Mouse (Mus musculus) limb, embryonic 12.5 days (tissue): ENCODE data around the gene Tmem234. TPM values are rescaled to one million over a fixed set of nuclear protein-coding genes. Genes with fewer than 3 reads are reported as not detected.

Source experiments
- ATAC-seq: fragments of 200-750 bp; cut with Nextera tagmentation; 2 replicates; pipeline ENCODE4 v1.8.0; 2017; ENCODE audit warnings: low read depth, moderate TSS enrichment; ENCODE audit not compliant: insufficient number of reproducible peaks, insufficient read depth, low FRiP score, low TSS enrichment
- H3K27ac ChIP-seq: fragments of 300-500 bp; sonication (generic); 2 replicates; pipeline ENCODE4 v1.5.1; 2016; ENCODE audit warnings: mild to moderate bottlenecking, moderate library complexity
- H3K27me3 ChIP-seq: fragments of 300-500 bp; sonication (generic); 2 replicates; pipeline ENCODE4 v1.6.1; 2016; ENCODE audit warnings: mild to moderate bottlenecking, moderate library complexity
- H3K36me3 ChIP-seq: fragments of 300-500 bp; sonication (generic); 2 replicates; pipeline ENCODE4 v1.6.1; 2016; ENCODE audit warnings: mild to moderate bottlenecking, moderate library complexity
- H3K4me1 ChIP-seq: fragments of 300-500 bp; sonication (generic); replicated peaks from 2 replicates; pipeline ENCODE4 v1.6.1; 2016
- H3K4me2 ChIP-seq: fragments of 300-500 bp; sonication (generic); 2 replicates; pipeline ENCODE4 v1.6.1; 2016; ENCODE audit warnings: mild to moderate bottlenecking, moderate library complexity
- H3K4me3 ChIP-seq: fragments of 300-500 bp; sonication (generic); replicated peaks from 2 replicates; pipeline ENCODE4 v1.5.1; 2016; ENCODE audit warnings: mild to moderate bottlenecking
- H3K9ac ChIP-seq: fragments of 300-500 bp; sonication (generic); replicated peaks from 2 replicates; pipeline ENCODE4 v1.6.1; 2016; ENCODE audit warnings: mild to moderate bottlenecking, moderate library complexity
- H3K9me3 ChIP-seq: fragments of 300-500 bp; sonication (generic); 2 replicates; pipeline ENCODE4 v1.6.1; 2016; ENCODE audit warnings: mild to moderate bottlenecking, moderate library complexity
- WGBS: fragments of 180-500 bp; shearing (Covaris S2); methylation state at CpG from one replicate; pipeline ENCODE4 v1.1.7; 2016; 5-methylcytosine and 5-hydroxymethylcytosine counted together
- polyA plus RNA-seq: library from polyadenylated mRNA; unstranded; fragments of >200 nt; fragmentation: Nextera tagmentation; extraction: Ambion mirVana; gene quantifications from 2 replicates; pipeline ENCODE4 v1.2.1, GENCODE M21; 2016

The Tmem234 gene
- polyA plus RNA-seq, 1 experiment from 2014 or later: 187 TPM

DNA sequence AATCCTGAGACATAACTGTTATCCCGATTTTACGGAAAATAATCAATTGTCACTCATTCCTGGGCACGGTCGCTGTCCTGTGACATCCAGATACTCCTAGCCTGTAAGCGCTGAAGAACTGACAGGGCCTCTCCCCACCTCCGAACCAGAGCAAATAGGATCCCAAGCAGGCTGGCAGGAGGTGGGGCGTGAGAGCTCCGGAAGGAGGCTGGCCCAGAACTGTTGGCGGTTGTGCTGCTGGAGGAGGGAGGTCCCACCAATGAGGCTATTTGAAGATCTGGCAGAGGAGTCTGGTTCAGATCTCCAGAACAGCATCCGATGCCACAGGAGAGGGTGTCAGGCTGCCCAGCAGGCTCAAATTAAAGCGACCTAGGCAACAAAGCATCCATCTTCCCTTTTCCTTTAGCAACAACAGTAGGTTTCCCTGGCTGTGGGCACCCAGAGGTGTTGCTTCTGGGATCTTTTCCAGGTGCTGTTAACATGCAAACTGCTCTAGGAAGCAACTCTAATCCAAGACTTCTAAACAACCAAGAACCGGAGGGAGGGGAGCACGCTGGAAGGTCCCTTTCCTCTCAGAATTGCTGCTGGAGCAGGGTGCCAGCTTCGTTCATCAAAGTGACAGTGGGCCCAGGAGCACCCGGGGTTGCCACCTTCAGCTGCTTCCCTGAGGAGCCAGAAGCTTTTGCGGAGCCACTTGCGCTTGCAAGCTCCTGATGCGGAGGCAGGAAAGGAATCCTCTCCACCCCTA lies 24.0 kb downstream of the Tmem234 start:
- H3K4me2 ChIP-seq: peak overlapping the region; percentile 70
- WGBS: 2% methylated on average over 18 of the region's 18 CpGs
- no peaks in the 10 kb centered on the region for H3K9me3 ChIP-seq
- H3K9ac ChIP-seq: peak overlapping the region; percentile 73
- H3K4me3 ChIP-seq: peak overlapping the region; percentile 63
- H3K36me3 ChIP-seq: peaks cover 46% of the 10 kb centered on the region
- peaks cover 32% of the 10 kb centered on the region for H3K4me1 ChIP-seq
- H3K27ac ChIP-seq: peak overlapping the region; percentile 91
- ATAC-seq: peak; percentile 82
- no peaks in the 10 kb centered on the region for H3K27me3 ChIP-seq

- Histone ChIP-seq H3K9me3 (no peaks in the 10 kb centered on the region), H3K9ac (peak overlapping the region; percentile 73), H3K4me2 (peak overlapping the region; percentile 70), H3K27me3 (no peaks in the 10 kb centered on the region), H3K36me3 (peaks cover 52% of the 10 kb centered on the region), H3K4me1 (peaks cover 32% of the 10 kb centered on the region), H3K4me3 (peak overlapping the region; percentile 63), H3K27ac (peak overlapping the region; percentile 91)
- ATAC-seq: no peak; the same call in 1 of the 2 replicates
- 2% methylated on average over 6 of the region's 6 CpGs for WGBS
These were observed 24.5 kb downstream of the Tmem234 start for GRCm38 (mm10) chr4:129625029-129625370.

DNA sequence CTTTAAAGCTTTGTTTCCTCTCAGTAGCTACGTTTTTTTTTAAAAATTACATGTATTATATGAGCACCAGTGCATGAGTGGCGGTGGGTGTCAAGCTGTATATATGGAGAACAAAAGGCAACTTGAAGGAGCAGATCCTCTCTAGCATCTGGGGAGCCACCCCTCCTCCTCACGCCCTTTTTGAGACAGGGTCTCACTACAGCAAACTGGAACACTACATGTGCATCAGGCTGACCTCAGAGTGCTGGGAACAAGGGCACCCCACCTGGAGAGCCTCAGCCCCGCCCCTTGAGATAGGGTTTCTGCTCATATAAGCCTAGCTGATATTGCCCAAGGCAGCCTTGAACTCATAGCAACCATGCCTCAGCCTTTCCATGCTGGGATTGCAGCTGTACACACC lies 25.0 kb downstream of the Tmem234 start:
- H3K9ac ChIP-seq: no peak overlapping the region
- no peak overlapping the region for H3K4me3 ChIP-seq
- no peaks in the 10 kb centered on the region for H3K9me3 ChIP-seq
- 48% methylated on average over 4 of the region's 4 CpGs for WGBS
- peak overlapping the region; percentile 70 for H3K4me2 ChIP-seq
- no peak for ATAC-seq
- peaks cover 57% of the 10 kb centered on the region for H3K36me3 ChIP-seq
- H3K27me3 ChIP-seq: no peaks in the 10 kb centered on the region
- H3K27ac ChIP-seq: peak overlapping the region; percentile 91; the same call in 1 of the 2 replicates
- peaks cover 32% of the 10 kb centered on the region for H3K4me1 ChIP-seq

DNA sequence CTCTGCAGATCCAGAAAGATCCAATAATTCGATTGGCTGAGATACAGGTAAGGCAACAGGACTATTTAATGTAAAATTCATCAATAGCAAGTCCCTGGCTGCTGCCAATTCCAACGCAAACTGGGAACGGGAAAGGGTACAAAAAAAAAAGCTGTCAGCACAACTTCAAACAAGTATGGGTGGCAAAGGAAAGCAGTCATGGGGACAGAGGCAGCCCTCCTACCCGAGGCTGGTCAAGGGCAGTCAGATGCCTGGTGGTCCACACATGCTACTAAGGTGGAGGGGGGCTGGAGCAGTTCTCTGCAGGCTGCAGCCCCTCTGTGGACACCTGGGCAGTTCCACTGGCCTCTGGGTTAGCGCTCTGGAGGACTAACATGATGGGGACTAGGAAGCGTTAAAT lies 25.6 kb downstream of the Tmem234 start:
- peaks cover 57% of the 10 kb centered on the region for H3K36me3 ChIP-seq
- H3K27ac ChIP-seq: no peak overlapping the region; the same call in 1 of the 2 replicates
- no peaks in the 10 kb centered on the region for H3K27me3 ChIP-seq
- H3K4me1 ChIP-seq: peaks cover 32% of the 10 kb centered on the region
- no peak overlapping the region for H3K4me2 ChIP-seq
- H3K4me3 ChIP-seq: no peak overlapping the region
- WGBS: 75% methylated on average over 6 of the region's 6 CpGs
- no peaks in the 10 kb centered on the region for H3K9me3 ChIP-seq
- ATAC-seq: no peak
- H3K9ac ChIP-seq: no peak overlapping the region

DNA sequence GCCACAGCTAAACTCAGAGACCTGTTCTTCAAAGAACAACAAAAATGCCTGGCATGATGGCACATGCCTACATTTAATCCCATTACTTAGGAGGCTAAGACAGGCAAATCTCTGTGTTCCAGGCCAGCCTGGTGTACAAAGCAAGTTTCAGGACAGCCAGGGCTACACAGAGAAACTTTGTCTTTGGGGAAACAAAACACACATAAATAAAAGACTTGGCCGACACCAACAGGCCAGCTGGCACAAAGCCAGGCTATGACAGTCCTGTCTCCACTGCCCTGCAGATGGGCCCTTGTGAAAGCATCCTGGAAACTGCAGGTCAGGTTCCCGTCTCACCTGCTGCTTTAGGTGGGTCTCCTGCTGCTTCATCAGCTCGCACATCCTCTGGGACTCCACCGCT lies 30.5 kb downstream of the Tmem234 start:
- 86% methylated on average over 4 of the region's 4 CpGs for WGBS
- H3K4me2 ChIP-seq: no peak overlapping the region
- H3K27ac ChIP-seq: no peak overlapping the region
- H3K36me3 ChIP-seq: peaks cover 100% of the 10 kb centered on the region
- ATAC-seq: no peak
- no peak overlapping the region for H3K4me3 ChIP-seq
- H3K9ac ChIP-seq: no peak overlapping the region
- no peaks in the 10 kb centered on the region for H3K9me3 ChIP-seq
- no peaks in the 10 kb centered on the region; the same call in 1 of the 2 replicates for H3K4me1 ChIP-seq
- H3K27me3 ChIP-seq: no peaks in the 10 kb centered on the region

DNA sequence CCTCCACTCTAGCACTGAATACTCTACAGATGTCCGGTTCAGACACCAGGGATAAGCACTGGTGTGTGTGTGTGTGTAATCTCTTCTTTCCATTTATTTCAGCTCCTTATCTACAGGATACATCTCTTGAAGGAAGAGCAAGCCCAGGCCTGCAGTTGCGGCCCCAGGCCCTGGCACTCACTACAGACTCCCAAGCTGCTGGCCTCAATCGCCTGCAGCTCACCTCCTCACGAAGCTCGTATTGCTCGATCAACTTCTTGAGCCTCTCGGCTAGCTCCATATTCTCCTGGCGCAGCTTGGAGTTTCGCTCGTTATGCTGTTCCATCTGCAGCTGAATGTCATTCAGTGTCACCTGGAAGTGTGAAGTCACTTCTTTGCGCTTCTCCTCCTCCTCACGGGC lies 31.4 kb downstream of the Tmem234 start:
- Histone ChIP-seq H3K27ac (no peak overlapping the region), H3K9ac (no peak overlapping the region), H3K4me2 (no peak overlapping the region), H3K36me3 (peaks cover 100% of the 10 kb centered on the region), H3K27me3 (no peaks in the 10 kb centered on the region), H3K4me1 (no peaks in the 10 kb centered on the region), H3K4me3 (no peak overlapping the region), H3K9me3 (no peaks in the 10 kb centered on the region)
- ATAC-seq: no peak
- 89% methylated on average over 12 of the region's 12 CpGs for WGBS

GRCm38 (mm10) chr4:129633852-129634251 lies 33.4 kb downstream of the Tmem234 start:
- no peak for ATAC-seq
- Histone ChIP-seq H3K9ac (no peak overlapping the region), H3K36me3 (peaks cover 98% of the 10 kb centered on the region), H3K4me3 (no peak overlapping the region), H3K27me3 (no peaks in the 10 kb centered on the region), H3K9me3 (no peaks in the 10 kb centered on the region), H3K4me2 (no peak overlapping the region), H3K27ac (no peak overlapping the region), H3K4me1 (peaks cover 9% of the 10 kb centered on the region)
- WGBS: 97% methylated on average over 6 of the region's 6 CpGs

DNA sequence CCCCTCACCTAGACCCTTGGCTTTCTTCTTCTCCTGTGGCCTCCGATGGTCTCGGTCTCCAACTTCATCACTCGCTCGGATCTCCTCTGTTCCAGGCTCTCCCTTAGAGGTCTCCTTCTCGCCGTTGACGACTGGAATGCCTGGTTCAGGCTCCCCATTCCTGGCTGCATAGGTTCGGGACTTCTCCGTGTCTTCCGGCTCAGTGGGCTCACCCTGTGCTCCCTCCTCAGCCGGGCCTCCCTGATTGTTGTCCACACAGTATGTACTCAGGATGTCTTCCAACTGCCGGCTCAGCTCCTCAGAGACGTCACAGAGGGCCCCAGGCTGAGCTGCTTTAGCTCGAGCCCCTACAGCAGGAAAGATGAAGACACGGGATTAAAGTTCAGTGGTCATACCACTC lies 38.8 kb downstream of the Tmem234 start:
- no peak for ATAC-seq
- WGBS: 92% methylated on average over 15 of the region's 15 CpGs
- H3K9me3 ChIP-seq: no peaks in the 10 kb centered on the region
- peaks cover 26% of the 10 kb centered on the region for H3K4me1 ChIP-seq
- peaks cover 62% of the 10 kb centered on the region for H3K36me3 ChIP-seq
- H3K4me3 ChIP-seq: peak overlapping the region; percentile 67
- peak overlapping the region; percentile 94 for H3K4me2 ChIP-seq
- H3K27me3 ChIP-seq: no peaks in the 10 kb centered on the region
- H3K9ac ChIP-seq: 0 out of 2 replicates have a peak overlapping the region, but pooled peaks have one; percentile 84
- H3K27ac ChIP-seq: no peak overlapping the region

GRCm38 (mm10) chr4:129640101-129640637 lies 39.7 kb downstream of the Tmem234 start:
- 8% methylated on average over 17 of the region's 17 CpGs for WGBS
- no peak for ATAC-seq
- peak overlapping the region; percentile 67 for H3K4me3 ChIP-seq
- H3K36me3 ChIP-seq: peaks cover 62% of the 10 kb centered on the region
- no peaks in the 10 kb centered on the region for H3K9me3 ChIP-seq
- no peaks in the 10 kb centered on the region for H3K27me3 ChIP-seq
- H3K4me2 ChIP-seq: peak overlapping the region; percentile 94
- H3K4me1 ChIP-seq: peaks cover 26% of the 10 kb centered on the region
- H3K27ac ChIP-seq: peak overlapping the region; percentile 93
- peak overlapping the region; percentile 84 for H3K9ac ChIP-seq

GRCm38 (mm10) chr4:129640638-129641467 lies 40.4 kb downstream of the Tmem234 start, which contains the start of gene Txlna:
Gene Txlna, minus strand, starts transcription at chr4:129641065.
- Histone ChIP-seq H3K4me3 (peak within 1 kb of the TSS; percentile 67), H3K36me3 (peaks cover 62% of the 10 kb centered on the region), H3K27me3 (no peaks in the 10 kb centered on the region), H3K9me3 (no peaks in the 10 kb centered on the region), H3K4me1 (peaks cover 26% of the 10 kb centered on the region), H3K4me2 (peak within 1 kb of the TSS; percentile 94), H3K27ac (peak within 1 kb of the TSS; percentile 93), H3K9ac (peak within 1 kb of the TSS; percentile 84)
- peak; percentile 96 for ATAC-seq
- under 1% methylated on average over 60 of the region's 60 CpGs for WGBS

DNA sequence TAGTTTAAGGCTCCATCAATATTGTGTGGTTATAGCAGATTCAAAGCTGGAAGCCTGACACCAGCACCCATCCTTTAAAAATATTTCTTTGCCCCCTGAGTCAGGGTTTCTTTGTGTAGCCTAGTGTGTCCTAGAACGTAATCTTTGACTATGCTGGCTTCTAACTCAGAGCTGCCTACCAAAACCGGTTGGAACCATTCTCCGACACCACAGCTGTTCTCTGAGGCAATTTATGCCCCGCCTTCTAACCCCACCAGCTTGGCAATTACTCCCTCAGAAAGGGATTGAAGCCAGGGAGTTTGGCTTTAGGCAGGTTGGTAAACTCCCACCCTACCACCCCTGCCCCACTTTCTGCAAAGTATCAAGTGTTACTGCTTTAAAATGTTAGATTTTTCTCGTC lies 41.3 kb downstream of the Tmem234 start:
- no peaks in the 10 kb centered on the region for H3K27me3 ChIP-seq
- H3K9me3 ChIP-seq: no peaks in the 10 kb centered on the region
- peaks cover 62% of the 10 kb centered on the region for H3K36me3 ChIP-seq
- H3K4me1 ChIP-seq: peaks cover 26% of the 10 kb centered on the region
- H3K9ac ChIP-seq: no peak overlapping the region
- H3K27ac ChIP-seq: no peak overlapping the region
- 39% methylated on average over 5 of the region's 5 CpGs for WGBS
- H3K4me3 ChIP-seq: peak overlapping the region; percentile 67; the same call in 1 of the 2 replicates
- ATAC-seq: no peak
- H3K4me2 ChIP-seq: peak overlapping the region; percentile 94
